Mouse (Mus musculus) thymus, adult 2 months (tissue): ENCODE data around the gene Aspg. TPM values are rescaled to one million over a fixed set of nuclear protein-coding genes. Genes with fewer than 3 reads are reported as not detected.
A peak's percentile ranks its signal among the peaks of the same experiment; 100 is the strongest.

Source experiments
- DNase-seq: peaks from one replicate; pipeline ENCODE4 v3.0.0; 2021
- H3K27ac ChIP-seq: fragments of 200-500 bp; 2 replicates; pipeline ENCODE4 v1.5.1; 2012; ENCODE audit warnings: low read length, control low read depth; ENCODE audit not compliant: control insufficient read depth, insufficient read depth
- H3K27me3 ChIP-seq: fragments of 200-500 bp; 2 replicates; pipeline ENCODE4 v1.6.1; 2012; ENCODE audit warnings: mild to moderate bottlenecking, low read length, moderate library complexity, mixed read lengths; ENCODE audit not compliant: control insufficient read depth, insufficient read depth
- H3K36me3 ChIP-seq: fragments of 200-500 bp; 2 replicates; pipeline ENCODE4 v1.6.1; 2012; ENCODE audit warnings: mild to moderate bottlenecking, low read length, moderate library complexity; ENCODE audit not compliant: control insufficient read depth, insufficient read depth
- H3K4me1 ChIP-seq: fragments of 200-500 bp; replicated peaks from 2 replicates; pipeline ENCODE4 v1.6.1; 2012; ENCODE audit warnings: low read length; ENCODE audit not compliant: control insufficient read depth, insufficient read depth
- H3K4me3 ChIP-seq: fragments of 200-500 bp; 2 replicates; pipeline ENCODE4 v1.5.1; 2012; ENCODE audit warnings: mild to moderate bottlenecking, low read length, control low read depth, moderate library complexity; ENCODE audit not compliant: control insufficient read depth, insufficient read depth
- CTCF ChIP-seq: fragments of 200-500 bp; IDR thresholded peaks from 2 replicates; pipeline ENCODE4 v1.5.1; 2012; ENCODE audit warnings: mild to moderate bottlenecking, control low read depth, low read length, moderate library complexity, borderline replicate concordance; ENCODE audit not compliant: control insufficient read depth, poor library complexity, insufficient read depth; ENCODE audit errors: extremely low read depth
- POLR2A ChIP-seq: fragments of 200-500 bp; IDR thresholded peaks from 2 replicates; pipeline ENCODE4 v1.6.1; 2012; ENCODE audit warnings: mild to moderate bottlenecking, low read length, control low read depth, moderate library complexity; ENCODE audit not compliant: control insufficient read depth, poor library complexity, insufficient read depth; ENCODE audit errors: extremely low read depth
- WGBS: fragments of 180-500 bp; shearing (Covaris S2); methylation state at CpG from one replicate; pipeline ENCODE4 v1.1.7; 2018; 5-methylcytosine and 5-hydroxymethylcytosine counted together
- polyA plus RNA-seq: library from polyadenylated mRNA; depleted of rRNA; stranded (reverse); fragments of >200 nt; gene quantifications from 2 replicates; pipeline ENCODE4 v1.2.3, GENCODE M21; 2012; rRNA removed

The Aspg gene
- 9.1 and 14.7 TPM in 2 replicates for polyA plus RNA-seq

- H3K4me1 ChIP-seq, result no peaks in the 10 kb centered on the region
- H3K27ac ChIP-seq, result no peak within 1 kb of the TSS
- H3K27me3 ChIP-seq, result no peaks in the 10 kb centered on the region; the same call in 1 of the 2 replicates
- no peak for DNase-seq
- TF ChIP-seq POLR2A, result no peak
- no peak for TF ChIP-seq CTCF
- WGBS, result 12% methylated on average over 14 of the region's 14 CpGs
- H3K36me3 ChIP-seq, result no peaks in the 10 kb centered on the region
- H3K4me3 ChIP-seq, result no peak within 1 kb of the TSS
These were observed at the start of gene Aspg for GRCm38 (mm10) chr12:112106541-112106971. Gene Aspg, plus strand, starts transcription at chr12:112106679.

DNA sequence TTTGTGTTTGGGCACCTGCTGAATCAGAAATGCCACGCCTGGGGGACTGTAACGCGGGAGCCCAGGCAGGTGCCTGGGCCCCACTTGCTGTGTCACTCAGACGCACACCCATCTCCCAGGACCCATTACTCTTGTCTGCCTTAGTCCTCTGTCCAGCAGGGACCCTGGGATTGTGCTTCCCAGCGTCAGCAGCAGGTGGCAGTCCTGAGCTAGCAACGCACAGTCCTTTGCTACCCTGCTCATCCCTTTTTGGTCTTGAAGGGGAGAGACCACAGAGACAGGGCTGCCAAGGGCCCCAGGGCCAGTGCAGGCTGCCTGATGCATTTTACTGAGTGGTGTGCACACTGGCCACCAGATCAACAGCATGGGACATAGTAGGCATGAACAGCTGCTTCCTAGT is 28.8 kb upstream of the Aspg start:
- no peaks in the 10 kb centered on the region for H3K4me1 ChIP-seq
- TF ChIP-seq POLR2A (no peak), CTCF (peak; percentile 72; the same call in 1 of the 2 replicates)

GRCm38 (mm10) chr12:112079911-112080310 is 26.6 kb upstream of the Aspg start:
- Histone ChIP-seq H3K4me1 (no peaks in the 10 kb centered on the region), H3K36me3 (no peaks in the 10 kb centered on the region), H3K27ac (no peak overlapping the region), H3K4me3 (no peak overlapping the region), H3K27me3 (no peaks in the 10 kb centered on the region)
- WGBS, result 71% methylated on average over 8 of the region's 8 CpGs
- DNase-seq, result no peak
- no peak for TF ChIP-seq POLR2A
- no peak for TF ChIP-seq CTCF

More for the DNA sequence above, 28.8 kb upstream of the Aspg start:
- H3K4me3 ChIP-seq, result no peak overlapping the region
- no peaks in the 10 kb centered on the region for H3K36me3 ChIP-seq
- no peaks in the 10 kb centered on the region for H3K27me3 ChIP-seq
- WGBS, result 11% methylated on average over 6 of the region's 6 CpGs
- no peak overlapping the region for H3K27ac ChIP-seq
- peak; percentile 64 for DNase-seq

GRCm38 (mm10) chr12:112080911-112081310 is 25.6 kb upstream of the Aspg start:
- no peak for DNase-seq
- Histone ChIP-seq H3K27me3 (no peaks in the 10 kb centered on the region), H3K4me3 (no peak overlapping the region), H3K27ac (no peak overlapping the region), H3K36me3 (no peaks in the 10 kb centered on the region), H3K4me1 (no peaks in the 10 kb centered on the region)
- TF ChIP-seq CTCF (no peak), POLR2A (no peak)
- WGBS, result 96% methylated on average over 4 of the region's 4 CpGs

DNA sequence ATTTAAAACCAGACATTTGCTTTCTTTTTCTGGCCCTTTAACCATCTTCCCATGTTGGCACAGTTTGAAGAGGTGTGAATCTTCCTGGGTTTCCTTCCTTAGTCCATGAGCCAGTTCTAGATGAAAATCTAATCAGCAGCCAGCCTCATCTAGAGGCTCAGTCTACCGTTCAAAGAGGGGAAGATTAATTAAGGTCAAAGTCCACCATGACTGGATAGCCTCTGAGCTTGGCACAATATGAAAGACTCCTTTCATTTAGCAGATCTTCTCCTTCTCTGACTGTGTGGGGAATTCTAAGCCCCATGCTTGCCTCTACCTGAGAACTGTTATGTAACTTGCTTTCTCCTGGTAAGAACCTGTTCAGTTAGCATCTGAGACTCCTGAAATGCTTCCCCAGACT is 24.2 kb upstream of the Aspg start:
- no peak for DNase-seq
- no peak for TF ChIP-seq POLR2A
- TF ChIP-seq CTCF, result no peak
- WGBS, result 63% methylated on average over 1 of the region's 1 CpGs
- Histone ChIP-seq H3K27me3 (no peaks in the 10 kb centered on the region), H3K36me3 (no peaks in the 10 kb centered on the region), H3K4me1 (no peaks in the 10 kb centered on the region), H3K4me3 (no peak overlapping the region), H3K27ac (no peak overlapping the region)

DNA sequence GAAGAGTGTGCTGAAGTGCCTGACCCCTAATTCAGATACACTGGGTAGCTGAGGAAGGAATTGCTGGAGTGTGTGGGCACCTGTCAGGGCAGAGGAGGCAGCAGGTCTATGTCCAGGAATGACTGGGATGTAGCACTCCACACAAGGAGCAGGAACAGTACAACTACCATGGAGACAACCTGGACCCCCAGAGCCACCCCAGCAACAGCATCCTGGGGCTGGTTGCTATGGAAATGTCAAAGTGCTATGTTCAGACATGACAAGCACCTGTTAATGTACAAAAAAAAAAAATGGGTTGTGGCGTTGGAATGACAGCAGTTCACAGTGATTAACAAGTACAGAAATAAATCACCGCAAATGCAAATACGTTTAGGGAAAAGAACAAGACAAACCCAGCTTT is 20.2 kb upstream of the Aspg start:
- TF ChIP-seq CTCF (no peak), POLR2A (no peak)
- no peak for DNase-seq

DNA sequence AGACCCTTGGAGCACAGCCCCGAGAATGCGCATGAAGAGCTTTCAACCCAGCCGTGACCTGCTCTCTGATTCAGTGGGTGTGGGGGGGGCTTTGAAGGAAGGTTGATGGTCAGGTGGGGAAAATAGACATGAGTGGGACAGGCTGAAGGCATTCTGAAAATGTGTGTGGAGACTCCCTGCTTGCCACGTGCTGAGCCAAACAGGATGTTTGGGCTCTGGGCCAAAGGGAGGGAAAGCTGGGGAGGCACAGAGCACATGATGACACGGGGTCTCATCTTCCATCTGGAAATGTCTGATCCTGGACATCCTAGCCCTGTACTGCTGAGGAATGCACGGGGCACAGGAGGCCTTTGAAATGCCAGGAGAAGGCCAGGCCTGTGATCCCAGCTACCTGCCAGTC is 19.8 kb upstream of the Aspg start:
- H3K4me1 ChIP-seq, result no peaks in the 10 kb centered on the region
- 71% methylated on average over 6 of the region's 6 CpGs for WGBS
- TF ChIP-seq POLR2A (no peak), CTCF (no peak)
- no peaks in the 10 kb centered on the region for H3K27me3 ChIP-seq
- H3K4me3 ChIP-seq, result no peak overlapping the region
- H3K36me3 ChIP-seq, result no peaks in the 10 kb centered on the region
- no peak for DNase-seq
- H3K27ac ChIP-seq, result no peak overlapping the region

More for the DNA sequence above, 20.2 kb upstream of the Aspg start:
- H3K36me3 ChIP-seq, result no peaks in the 10 kb centered on the region
- no peak overlapping the region for H3K4me3 ChIP-seq
- H3K27me3 ChIP-seq, result no peaks in the 10 kb centered on the region
- no peak overlapping the region for H3K27ac ChIP-seq
- 90% methylated on average over 3 of the region's 3 CpGs for WGBS
- H3K4me1 ChIP-seq, result no peaks in the 10 kb centered on the region
